Mouse (Mus musculus) neural tube, embryonic 13.5 days (tissue): ENCODE data around the gene Srebf2. TPM values are rescaled to one million over a fixed set of nuclear protein-coding genes. Genes with fewer than 3 reads are reported as not detected.

Source experiments
- ATAC-seq: fragments of 200-750 bp; cut with Nextera tagmentation; 2 replicates; pipeline ENCODE4 v1.8.0; 2017; ENCODE audit warnings: low read depth, mild to moderate bottlenecking, moderate TSS enrichment, moderate library complexity
- H3K27ac ChIP-seq: fragments of 300-500 bp; sonication (generic); replicated peaks from 2 replicates; pipeline ENCODE4 v1.5.1; 2015; ENCODE audit warnings: moderate library complexity, mild to moderate bottlenecking, inconsistent platforms
- H3K27me3 ChIP-seq: fragments of 300-500 bp; sonication (generic); 2 replicates; pipeline ENCODE4 v1.6.1; 2015; ENCODE audit warnings: mild to moderate bottlenecking, inconsistent platforms
- H3K36me3 ChIP-seq: fragments of 300-500 bp; sonication (generic); 2 replicates; pipeline ENCODE4 v1.6.1; 2015; ENCODE audit warnings: mild to moderate bottlenecking, inconsistent platforms
- H3K4me1 ChIP-seq: fragments of 300-500 bp; sonication (generic); replicated peaks from 2 replicates; pipeline ENCODE4 v1.6.1; 2015; ENCODE audit warnings: inconsistent platforms
- H3K4me2 ChIP-seq: fragments of 300-500 bp; sonication (generic); 2 replicates; pipeline ENCODE4 v1.6.1; 2015; ENCODE audit warnings: inconsistent platforms, mild to moderate bottlenecking, moderate library complexity
- H3K4me3 ChIP-seq: fragments of 300-500 bp; sonication (generic); 2 replicates; pipeline ENCODE4 v1.5.1; 2015; ENCODE audit warnings: mild to moderate bottlenecking, inconsistent platforms
- H3K9ac ChIP-seq: fragments of 300-500 bp; sonication (generic); 2 replicates; pipeline ENCODE4 v1.6.1; 2015; ENCODE audit warnings: moderate library complexity, mild to moderate bottlenecking, inconsistent platforms
- H3K9me3 ChIP-seq: fragments of 300-500 bp; sonication (generic); 2 replicates; pipeline ENCODE4 v1.6.1; 2016; ENCODE audit warnings: inconsistent platforms
- WGBS: fragments of 180-500 bp; shearing (Covaris S2); methylation state at CpG from one replicate; pipeline ENCODE4 v1.1.7; 2015; 5-methylcytosine and 5-hydroxymethylcytosine counted together
- polyA plus RNA-seq: library from polyadenylated mRNA; unstranded; fragments of >200 nt; fragmentation: Nextera tagmentation; extraction: Ambion mirVana; gene quantifications from 2 replicates; pipeline ENCODE4 v1.2.1, GENCODE M21; 2015

Srebf2 gene
- polyA plus RNA-seq, 1 experiment from 2014 or later, result 184 TPM

- Histone ChIP-seq H3K4me3 (no peak overlapping the region), H3K4me2 (no peak overlapping the region), H3K4me1 (peaks cover 35% of the 10 kb centered on the region), H3K9ac (no peak overlapping the region), H3K36me3 (peaks cover 8% of the 10 kb centered on the region), H3K9me3 (no peaks in the 10 kb centered on the region), H3K27me3 (no peaks in the 10 kb centered on the region), H3K27ac (peak overlapping the region; percentile 54; the same call in 1 of the 2 replicates)
- 91% methylated on average over 5 of the region's 5 CpGs for WGBS
- ATAC-seq, result no peak
These were observed 2.8 kb upstream of the Srebf2 start for GRCm38 (mm10) chr15:82144157-82144556.

GRCm38 (mm10) chr15:82145408-82145807 lies 1.6 kb upstream of the Srebf2 start:
- peaks cover 8% of the 10 kb centered on the region for H3K36me3 ChIP-seq
- peak overlapping the region; percentile 98 for H3K27ac ChIP-seq
- no peaks in the 10 kb centered on the region for H3K9me3 ChIP-seq
- H3K9ac ChIP-seq, result peak overlapping the region; percentile 58; the same call in 1 of the 2 replicates
- H3K27me3 ChIP-seq, result no peaks in the 10 kb centered on the region
- 30% methylated on average over 2 of the region's 2 CpGs for WGBS
- no peak overlapping the region for H3K4me3 ChIP-seq
- H3K4me1 ChIP-seq, result peaks cover 46% of the 10 kb centered on the region
- no peak for ATAC-seq
- no peak overlapping the region for H3K4me2 ChIP-seq

GRCm38 (mm10) chr15:82145851-82146769 lies 871 bp upstream of the Srebf2 start:
- Histone ChIP-seq H3K27me3 (no peaks in the 10 kb centered on the region), H3K4me2 (peak overlapping the region; percentile 53), H3K4me3 (peak overlapping the region; percentile 68), H3K4me1 (peaks cover 52% of the 10 kb centered on the region), H3K27ac (peak overlapping the region; percentile 98), H3K9me3 (no peaks in the 10 kb centered on the region), H3K36me3 (peaks cover 4% of the 10 kb centered on the region), H3K9ac (peak overlapping the region; percentile 58)
- no peak for ATAC-seq
- 14% methylated on average over 11 of the region's 11 CpGs for WGBS

GRCm38 (mm10) chr15:82147611-82148111 lies 680 bp downstream of the Srebf2 start:
- under 1% methylated on average over 39 of the region's 50 CpGs for WGBS

GRCm38 (mm10) chr15:82148510-82148911 lies 1.5 kb downstream of the Srebf2 start:
- Histone ChIP-seq H3K27me3 (no peaks in the 10 kb centered on the region), H3K27ac (peak overlapping the region; percentile 98), H3K36me3 (no peaks in the 10 kb centered on the region), H3K4me2 (peak overlapping the region; percentile 81), H3K9me3 (no peaks in the 10 kb centered on the region), H3K9ac (peak overlapping the region; percentile 80), H3K4me3 (peak overlapping the region; percentile 68), H3K4me1 (peaks cover 72% of the 10 kb centered on the region)
- no peak for ATAC-seq
- 30% methylated on average over 9 of the region's 9 CpGs for WGBS

More at GRCm38 (mm10) chr15:82147611-82148111, 680 bp downstream of the Srebf2 start:
- Histone ChIP-seq H3K4me1 (peaks cover 65% of the 10 kb centered on the region), H3K36me3 (no peaks in the 10 kb centered on the region), H3K27ac (peak overlapping the region; percentile 98), H3K9me3 (no peaks in the 10 kb centered on the region), H3K4me3 (peak overlapping the region; percentile 68), H3K4me2 (peak overlapping the region; percentile 81), H3K27me3 (no peaks in the 10 kb centered on the region), H3K9ac (peak overlapping the region; percentile 80)
- no peak for ATAC-seq

- Histone ChIP-seq H3K4me3 (no peak overlapping the region), H3K4me2 (0 out of 2 replicates have a peak overlapping the region, but pooled peaks have one; percentile 81), H3K9me3 (no peaks in the 10 kb centered on the region)
These were observed 3.1 kb downstream of the Srebf2 start for GRCm38 (mm10) chr15:82150042-82150441.

GRCm38 (mm10) chr15:82151176-82151575 lies 4.2 kb downstream of the Srebf2 start:
- H3K27ac ChIP-seq, result no peak overlapping the region
- H3K9me3 ChIP-seq, result no peaks in the 10 kb centered on the region
- H3K9ac ChIP-seq, result no peak overlapping the region
- H3K27me3 ChIP-seq, result no peaks in the 10 kb centered on the region
- 98% methylated on average over 4 of the region's 4 CpGs for WGBS
- no peak for ATAC-seq
- H3K4me2 ChIP-seq, result no peak overlapping the region
- H3K36me3 ChIP-seq, result peaks cover 5% of the 10 kb centered on the region; the same call in 1 of the 2 replicates
- peaks cover 66% of the 10 kb centered on the region for H3K4me1 ChIP-seq
- no peak overlapping the region for H3K4me3 ChIP-seq

More at GRCm38 (mm10) chr15:82150042-82150441, 3.1 kb downstream of the Srebf2 start:
- Histone ChIP-seq H3K36me3 (no peaks in the 10 kb centered on the region), H3K27me3 (no peaks in the 10 kb centered on the region), H3K9ac (no peak overlapping the region), H3K4me1 (peaks cover 76% of the 10 kb centered on the region), H3K27ac (no peak overlapping the region)
- ATAC-seq, result no peak

- Histone ChIP-seq H3K27ac (no peak overlapping the region), H3K36me3 (peaks cover 5% of the 10 kb centered on the region; the same call in 1 of the 2 replicates), H3K4me3 (no peak overlapping the region), H3K9ac (no peak overlapping the region), H3K27me3 (no peaks in the 10 kb centered on the region), H3K4me1 (peaks cover 62% of the 10 kb centered on the region), H3K9me3 (no peaks in the 10 kb centered on the region), H3K4me2 (no peak overlapping the region)
- ATAC-seq, result no peak
- 89% methylated on average over 12 of the region's 12 CpGs for WGBS
These were observed 5.0 kb downstream of the Srebf2 start for GRCm38 (mm10) chr15:82152022-82152421.

GRCm38 (mm10) chr15:82152435-82152834 lies 5.5 kb downstream of the Srebf2 start:
- Histone ChIP-seq H3K36me3 (peaks cover 5% of the 10 kb centered on the region; the same call in 1 of the 2 replicates), H3K27me3 (no peaks in the 10 kb centered on the region), H3K4me3 (no peak overlapping the region), H3K4me1 (peaks cover 64% of the 10 kb centered on the region), H3K27ac (no peak overlapping the region), H3K4me2 (no peak overlapping the region), H3K9ac (no peak overlapping the region), H3K9me3 (no peaks in the 10 kb centered on the region)
- 89% methylated on average over 7 of the region's 7 CpGs for WGBS
- ATAC-seq, result no peak

- Histone ChIP-seq H3K36me3 (peaks cover 5% of the 10 kb centered on the region; the same call in 1 of the 2 replicates), H3K27ac (no peak overlapping the region), H3K4me1 (peaks cover 71% of the 10 kb centered on the region), H3K9me3 (no peaks in the 10 kb centered on the region), H3K4me2 (no peak overlapping the region), H3K27me3 (no peaks in the 10 kb centered on the region), H3K9ac (no peak overlapping the region), H3K4me3 (no peak overlapping the region)
- 94% methylated on average over 6 of the region's 6 CpGs for WGBS
- no peak for ATAC-seq
These were observed 9.3 kb downstream of the Srebf2 start for GRCm38 (mm10) chr15:82156298-82156697.

- H3K27me3 ChIP-seq, result no peaks in the 10 kb centered on the region
- no peak for ATAC-seq
- H3K27ac ChIP-seq, result no peak overlapping the region
- H3K4me2 ChIP-seq, result no peak overlapping the region
- no peak overlapping the region for H3K4me3 ChIP-seq
- peaks cover 5% of the 10 kb centered on the region; the same call in 1 of the 2 replicates for H3K36me3 ChIP-seq
- no peak overlapping the region for H3K9ac ChIP-seq
- WGBS, result 65% methylated on average over 10 of the region's 10 CpGs
- H3K9me3 ChIP-seq, result no peaks in the 10 kb centered on the region
- H3K4me1 ChIP-seq, result peaks cover 72% of the 10 kb centered on the region
These were observed 9.9 kb downstream of the Srebf2 start for GRCm38 (mm10) chr15:82156902-82157301.
